ENCODE assay signal across 11 mouse cellular contexts in genomic region chr3:92117930-92118329, GRCm38 (mm10). TPM values are rescaled to one million over a fixed set of nuclear protein-coding genes. Genes with fewer than 3 reads are reported as not detected.
A peak's percentile ranks its signal among the peaks of the same experiment; 100 is the strongest.
DNase-seq lines count a peak whose midpoint lies in the region; ATAC-seq and TF ChIP-seq lines count a peak whose summit lies in the region.
"Had no signal": no experiment of that assay in that cellular context is flagged by ENCODE, and none has a peak within 500 bp of the region (broad histone marks: within the 10 kb centered on the region; RNA-seq: fewer than 3 reads in every experiment).

No protein-coding gene starts in this region.

- no peak overlapping the region for H3K4me3 ChIP-seq in liver, embryonic 14.5 days (ENCODE audit: insufficient read depth in 1 of 2, low read depth in 2 of 2, low read length in 2 of 2)
- no peak overlapping the region for H3K4me3 ChIP-seq in cortical plate, adult 2 months (ENCODE audit: insufficient read depth, low read length)

- TF ChIP-seq POLR2A in cortical plate, adult 2 months (IDR thresholded peaks at IDR 0.05; ENCODE audit: extremely low read depth, insufficient read depth, low read length), result no peak

- no peak overlapping the region for H3K9ac ChIP-seq in liver, embryonic 14.5 days (replicated peaks)

- TF ChIP-seq EP300 in liver, embryonic 14.5 days (IDR thresholded peaks at IDR 0.05; ENCODE audit: low read depth), result no peak

- no peaks in the 10 kb centered on the region for H3K36me3 ChIP-seq in liver, embryonic 14.5 days (replicated peaks; ENCODE audit: control insufficient read depth, insufficient read depth, low read depth)

- 20% methylated on average over 3 of the region's 3 CpGs for WGBS in liver, embryonic 14.5 days (ENCODE audit: insufficient replicate concordance)

- no peak for ATAC-seq in liver, embryonic 14.5 days (ENCODE audit: insufficient read depth)

- no peak overlapping the region for H3K4me2 ChIP-seq in liver, embryonic 14.5 days (ENCODE audit: low read depth)

- H3K4me1 ChIP-seq in liver, embryonic 14.5 days (replicated peaks; ENCODE audit: control insufficient read depth in 2 of 2, insufficient read depth in 2 of 2, low read length in 1 of 2), result no peaks in the 10 kb centered on the region
- no peaks in the 10 kb centered on the region for H3K4me1 ChIP-seq in cortical plate, adult 2 months (ENCODE audit: control insufficient read depth, insufficient read depth, low read length)

- no peaks in the 10 kb centered on the region for H3K27me3 ChIP-seq in liver, embryonic 14.5 days (ENCODE audit: control insufficient read depth, insufficient read depth, low read length)

- peak; percentile 6 for DNase-seq in adrenal gland, postnatal 14 days
- DNase-seq in adrenal gland, adult 8-10 months, result no peak
- DNase-seq in liver, embryonic 14.5 days (ENCODE audit: low read depth in 3 of 3, low spot score in 3 of 3), result no peak
- DNase-seq in liver, result no peak
- DNase-seq in kidney, postnatal 36 days, result peak; percentile 12 to 30
- DNase-seq in layer of hippocampus, adult 9-10 months (ENCODE audit: low spot score), result no peak
- no peak for DNase-seq in cerebellum, postnatal 25 days
- DNase-seq: thymus, postnatal 4 days had no signal

- peak; percentile 35 for TF ChIP-seq CTCF in liver, embryonic 14.5 days (IDR thresholded peaks at IDR 0.05; ENCODE audit: low read depth)
- peak; percentile 44; the same call in 1 of the 2 replicates for TF ChIP-seq CTCF in cortical plate, adult 2 months (IDR thresholded peaks at IDR 0.05; ENCODE audit: extremely low read depth, insufficient read depth, low read length)

- no peaks in the 10 kb centered on the region for H3K9me3 ChIP-seq in liver, embryonic 14.5 days (ENCODE audit: control insufficient read depth, low read length)

- H3K27ac ChIP-seq in liver, embryonic 14.5 days, result no peak overlapping the region
- no peak overlapping the region for H3K27ac ChIP-seq in cortical plate, adult 2 months (ENCODE audit: insufficient read depth, low read length)

RNA-seq across cellular contexts. Expression of gene Prr9, which starts 5.8 kb away (rescaled TPM):
- total RNA-seq in adrenal gland, postnatal 14 days (2021), result not detected in 2 replicates
- not detected for total RNA-seq in adrenal gland, adult 8-10 months (2022)
- polyA plus RNA-seq in liver, embryonic 14.5 days (2012; rRNA removed), result not detected in 2 replicates
- not detected in 2 replicates for polyA plus RNA-seq in liver, embryonic 14.5 days (2014; fragmentation: Nextera tagmentation; extraction: Ambion mirVana)
- not detected in 2 replicates for polyA plus RNA-seq in cortical plate, adult 2 months (2012; rRNA removed)
- total RNA-seq: monocyte, adult 5-6 weeks had no signal
- polyA plus RNA-seq: intestine, embryonic 14.5 days had no signal

RNA-seq across cellular contexts. Expression of gene Lelp1, which starts 24.6 kb away (rescaled TPM):
- not detected in 2 replicates for total RNA-seq in adrenal gland, postnatal 14 days (2021)
- total RNA-seq in adrenal gland, adult 8-10 months (2022), result not detected
- polyA plus RNA-seq in liver, embryonic 14.5 days (2012; rRNA removed), result not detected in 2 replicates
- not detected in 2 replicates for polyA plus RNA-seq in liver, embryonic 14.5 days (2014; fragmentation: Nextera tagmentation; extraction: Ambion mirVana)
- polyA plus RNA-seq in cortical plate, adult 2 months (2012; rRNA removed), result not detected in 2 replicates
- total RNA-seq: monocyte, adult 5-6 weeks had no signal
- polyA plus RNA-seq: intestine, embryonic 14.5 days had no signal

RNA-seq across cellular contexts. Expression of gene Lor, which starts 35.0 kb away (rescaled TPM):
- 0.19 and 0.41 TPM in 2 replicates for total RNA-seq in adrenal gland, postnatal 14 days (2021)
- under 1 TPM in 1 of 4 experiments, not detected in 3; 0.17 TPM for total RNA-seq in adrenal gland, adult 8-10 months (2022)
- polyA plus RNA-seq in liver, embryonic 14.5 days (2012; rRNA removed), result 0.04 and 0.08 TPM in 2 replicates
- not detected in 2 replicates for polyA plus RNA-seq in liver, embryonic 14.5 days (2014; fragmentation: Nextera tagmentation; extraction: Ambion mirVana)
- 4.0 and 4.9 TPM in 2 replicates for polyA plus RNA-seq in cortical plate, adult 2 months (2012; rRNA removed)
- total RNA-seq: monocyte, adult 5-6 weeks had no signal

Comparison
In these comparisons a context has a peak if more than half of its experiments do, and no peak if none do; other contexts are left out.
1. DNase-seq: peak in adrenal gland, postnatal 14 days (single experiment) and kidney, postnatal 36 days (2 of 2); none in adrenal gland, adult 8-10 months (single experiment), liver, embryonic 14.5 days (0 of 3), liver (single experiment), layer of hippocampus, adult 9-10 months (single experiment) and cerebellum, postnatal 25 days (0 of 2).